Mouse (Mus musculus): ENCODE measurements around the gene Kpna7.
"Not testable (repeated sequence)": the region's sequence is repeated elsewhere in the genome, so short reads cannot be mapped to it uniquely, and the experiment has no call there.

- not testable (repeated sequence) for TF ChIP-seq ZKSCAN1 (IDR thresholded peaks at IDR 0.05; ENCODE audit: low read depth, low read length); MAX (IDR thresholded peaks at IDR 0.05; ENCODE audit: low read length)
Measured at GRCm38 (mm10) chr5:145129773-145130172, 45.9 kb upstream of the Kpna7 start.

Data from MEL (cell line).